39 mouse cellular contexts compared by ENCODE assay signal in the genomic region with DNA sequence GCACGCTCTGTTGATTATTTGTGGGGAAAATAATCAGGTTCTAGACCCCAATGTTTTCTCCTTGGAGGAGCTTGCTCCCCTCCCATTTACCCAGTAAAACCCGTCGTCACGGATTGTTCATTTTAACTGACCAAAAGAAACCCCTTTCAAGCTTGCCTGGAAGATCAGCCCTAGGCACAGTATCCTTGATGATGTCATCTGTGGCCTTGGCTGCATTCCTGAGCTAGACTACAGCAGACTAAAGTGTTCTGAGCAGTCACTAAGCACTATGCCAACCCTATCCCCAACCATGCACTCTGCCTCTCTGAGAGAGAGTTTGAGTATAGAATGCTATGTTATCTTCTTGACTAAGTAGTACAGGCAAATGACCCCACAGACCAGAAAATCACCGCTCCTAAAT. TPM values are rescaled to one million over a fixed set of nuclear protein-coding genes. Genes with fewer than 3 reads are reported as not detected.
DNase-seq lines count a peak whose midpoint lies in the region; ATAC-seq and TF ChIP-seq lines count a peak whose summit lies in the region.
"Had no signal": no experiment of that assay in that cellular context is flagged by ENCODE, and none has a peak within 500 bp of the region (broad histone marks: within the 10 kb centered on the region; RNA-seq: fewer than 3 reads in every experiment).

No protein-coding gene starts in this region.

- H3K4me2 ChIP-seq in stomach, postnatal 0 days (replicated peaks; ENCODE audit: low read depth), result no peak overlapping the region
- no peak overlapping the region for H3K4me2 ChIP-seq in kidney, embryonic 14.5 days (replicated peaks; ENCODE audit: low read depth, low read length)
- H3K4me2 ChIP-seq: forebrain, embryonic 13.5 days; heart, embryonic 15.5 days; intestine, embryonic 15.5 days; limb, embryonic 12.5 days; liver, embryonic 15.5 days; lung, embryonic 15.5 days; midbrain, embryonic 12.5 days; neural tube, embryonic 13.5 days had no signal

- no peak for TF ChIP-seq EP300 in stomach, postnatal 0 days (optimal IDR thresholded peaks at IDR 0.05)

- no peaks in the 10 kb centered on the region for H3K4me1 ChIP-seq in stomach, postnatal 0 days (replicated peaks; ENCODE audit: control insufficient read depth, insufficient read depth)
- H3K4me1 ChIP-seq in kidney, embryonic 14.5 days (ENCODE audit: control insufficient read depth, insufficient read depth, low read length), result no peaks in the 10 kb centered on the region

- no peaks in the 10 kb centered on the region for H3K9me3 ChIP-seq in stomach, postnatal 0 days (ENCODE audit: control insufficient read depth, low read length)
- H3K9me3 ChIP-seq in kidney, embryonic 14.5 days (ENCODE audit: control insufficient read depth, low read length), result no peaks in the 10 kb centered on the region
- H3K9me3 ChIP-seq: forebrain, embryonic 13.5 days; G1E; heart, embryonic 10.5 days; heart, embryonic 15.5 days; intestine, embryonic 15.5 days; limb, embryonic 12.5 days; liver, embryonic 15.5 days; lung, embryonic 15.5 days; midbrain, embryonic 12.5 days; neural tube, embryonic 13.5 days had no signal

- no peak overlapping the region for H3K9ac ChIP-seq in stomach, postnatal 0 days (ENCODE audit: low read length)
- H3K9ac ChIP-seq in kidney, embryonic 14.5 days (ENCODE audit: low read depth, low read length), result no peak overlapping the region
- H3K9ac ChIP-seq: forebrain, embryonic 13.5 days; heart, embryonic 15.5 days; intestine, embryonic 15.5 days; limb, embryonic 12.5 days; liver, embryonic 15.5 days; lung, embryonic 15.5 days; midbrain, embryonic 12.5 days; neural tube, embryonic 13.5 days had no signal

- DNase-seq in adrenal gland, adult (ENCODE audit: inconsistent age in 2 of 2, low spot score in 1 of 2), result peak; percentile 87 to 93
- DNase-seq in adrenal gland, postnatal 4 days (ENCODE audit: low spot score in 2 of 2), result no peak
- DNase-seq in 3T3-L1 (ENCODE audit: low read depth, low spot score) (peak; percentile 73), adipocyte (ENCODE audit: low spot score) (peak; percentile 45)
- DNase-seq in adrenal gland, postnatal 25 days, result peak; percentile 70
- DNase-seq in stomach, postnatal 0 days (ENCODE audit: low spot score), result no peak
- no peak for DNase-seq in kidney, postnatal 10 days
- DNase-seq: cerebellum, adult 8-10 months; cerebellum, postnatal 36 days; gastrocnemius, postnatal 25 days; heart, adult 11 months; kidney, adult 8-10 months; kidney, postnatal 14 days; right cerebral cortex, adult 18-20 months; spleen, adult 18-20 months; thymus, postnatal 4 days had no signal

- H3K4me3 ChIP-seq in stomach, postnatal 0 days (ENCODE audit: low read depth, low read length), result no peak overlapping the region
- H3K4me3 ChIP-seq in kidney, embryonic 14.5 days (ENCODE audit: low read length), result no peak overlapping the region
- H3K4me3 ChIP-seq: forebrain, embryonic 13.5 days; heart, embryonic 10.5 days; heart, embryonic 15.5 days; intestine, embryonic 15.5 days; limb, embryonic 12.5 days; liver, embryonic 15.5 days; lung, embryonic 15.5 days; midbrain, embryonic 12.5 days; neural tube, embryonic 13.5 days had no signal

- no peak overlapping the region for H3K27ac ChIP-seq in stomach, postnatal 0 days (replicated peaks)
- H3K27ac ChIP-seq in kidney, embryonic 14.5 days (ENCODE audit: low read depth, low read length), result no peak overlapping the region
- H3K27ac ChIP-seq: forebrain, embryonic 13.5 days; heart, embryonic 10.5 days; heart, embryonic 15.5 days; hindbrain, postnatal 0 days; intestine, embryonic 15.5 days; limb, embryonic 12.5 days; liver, embryonic 15.5 days; lung, embryonic 15.5 days; midbrain, embryonic 12.5 days; neural tube, embryonic 13.5 days had no signal

- 81% methylated on average over 5 of the region's 5 CpGs for WGBS in stomach, postnatal 0 days
- WGBS in kidney, embryonic 14.5 days, result 84% methylated on average over 5 of the region's 5 CpGs

- H3K27me3 ChIP-seq in stomach, postnatal 0 days (ENCODE audit: control insufficient read depth, insufficient read depth, low read length), result no peaks in the 10 kb centered on the region
- H3K27me3 ChIP-seq in kidney, embryonic 14.5 days (ENCODE audit: control insufficient read depth, insufficient read depth, low read length), result no peaks in the 10 kb centered on the region
- H3K27me3 ChIP-seq: heart, embryonic 15.5 days; intestine, embryonic 15.5 days; lung, embryonic 15.5 days had no signal

- no peak for ATAC-seq in stomach, postnatal 0 days (ENCODE audit: low FRiP score, low TSS enrichment)
- no peak for ATAC-seq in kidney, embryonic 14.5 days (ENCODE audit: low FRiP score, low TSS enrichment)
- ATAC-seq: activated CD4-positive, CD25-positive, alpha-beta regulatory T cell, adult 4 months; forebrain, embryonic 13.5 days; hindbrain, postnatal 0 days; intestine, embryonic 15.5 days had no signal

- no peak for TF ChIP-seq CTCF in stomach, postnatal 0 days (IDR thresholded peaks at IDR 0.05; ENCODE audit: low read depth)

- no peaks in the 10 kb centered on the region for H3K36me3 ChIP-seq in stomach, postnatal 0 days (ENCODE audit: control insufficient read depth, insufficient read depth, low read length)
- 0 out of 2 replicates have a peak, but pooled peaks cover 3% of the 10 kb centered on the region for H3K36me3 ChIP-seq in kidney, embryonic 14.5 days (ENCODE audit: control insufficient read depth, insufficient read depth, low read length)
- H3K36me3 ChIP-seq: heart, embryonic 10.5 days; heart, embryonic 15.5 days; intestine, embryonic 15.5 days; liver, embryonic 15.5 days; lung, embryonic 15.5 days; midbrain, embryonic 12.5 days; neural tube, embryonic 13.5 days had no signal

RNA-seq across cellular contexts. Expression of gene Tomm20l, which starts 5.2 kb away (rescaled TPM):
- 1 to 10 TPM; 5.3 to 7.3 TPM for total RNA-seq in adrenal gland, postnatal 4 days (2021)
- 5.6 and 15.2 TPM in 2 replicates for total RNA-seq in adrenal gland, postnatal 25 days (2021)
- not detected in 2 replicates for polyA plus RNA-seq in stomach, postnatal 0 days (2015; fragmentation: Nextera tagmentation; extraction: Ambion mirVana)
- not detected in 2 replicates for polyA plus RNA-seq in kidney, embryonic 14.5 days (2014; fragmentation: Nextera tagmentation; extraction: Ambion mirVana)
- total RNA-seq: G1E; gastrocnemius, adult 18-20 months; gastrocnemius, postnatal 25 days; hindbrain, postnatal 0 days; layer of hippocampus, postnatal 10 days; left cerebral cortex, adult 18-20 months; left cerebral cortex, postnatal 25 days; liver, adult 2 months; megakaryocyte progenitor cell, adult 5-6 weeks had no signal
- polyA plus RNA-seq: activated CD4-positive, CD25-positive, alpha-beta regulatory T cell, adult 4 months; embryonic facial prominence, embryonic 11.5 days; forebrain, embryonic 13.5 days; frontal cortex, adult 2 months; G1E; hindbrain, embryonic 11.5 days; intestine, embryonic 15.5 days; limb, embryonic 12.5 days; liver, adult 2 months; liver, embryonic 15.5 days; midbrain, embryonic 12.5 days; neural tube, embryonic 13.5 days; stomach, embryonic 16.5 days had no signal

RNA-seq across cellular contexts. Expression of gene Timm9, which starts 20.1 kb away (rescaled TPM):
- total RNA-seq in adrenal gland, postnatal 4 days (2021), result 10 to 100 TPM; 53.4 to 55.1 TPM
- 46.7 and 51.3 TPM in 2 replicates for total RNA-seq in adrenal gland, postnatal 25 days (2021)
- 55.7 and 60.9 TPM in 2 replicates for polyA plus RNA-seq in stomach, postnatal 0 days (2015; fragmentation: Nextera tagmentation; extraction: Ambion mirVana)
- 90.7 and 114 TPM in 2 replicates for polyA plus RNA-seq in kidney, embryonic 14.5 days (2014; fragmentation: Nextera tagmentation; extraction: Ambion mirVana)

RNA-seq across cellular contexts. Expression of gene 2700049A03Rik, which starts 20.2 kb away (rescaled TPM):
- total RNA-seq in adrenal gland, postnatal 4 days (2021), result 10 to 100 TPM; 13.3 to 15.1 TPM
- total RNA-seq in adrenal gland, postnatal 25 days (2021), result 12.1 and 15.5 TPM in 2 replicates
- 3.8 and 4.3 TPM in 2 replicates for polyA plus RNA-seq in stomach, postnatal 0 days (2015; fragmentation: Nextera tagmentation; extraction: Ambion mirVana)
- 13.7 and 19.8 TPM in 2 replicates for polyA plus RNA-seq in kidney, embryonic 14.5 days (2014; fragmentation: Nextera tagmentation; extraction: Ambion mirVana)

Comparison
In these comparisons a context has a peak if more than half of its experiments do, and no peak if none do; other contexts are left out.
1. DNase-seq: peak in adrenal gland, adult (2 of 2), 3T3-L1 (single experiment), adipocyte (single experiment) and adrenal gland, postnatal 25 days (single experiment); none in adrenal gland, postnatal 4 days (0 of 2), stomach, postnatal 0 days (single experiment) and kidney, postnatal 10 days (single experiment).